In the genomic region with DNA sequence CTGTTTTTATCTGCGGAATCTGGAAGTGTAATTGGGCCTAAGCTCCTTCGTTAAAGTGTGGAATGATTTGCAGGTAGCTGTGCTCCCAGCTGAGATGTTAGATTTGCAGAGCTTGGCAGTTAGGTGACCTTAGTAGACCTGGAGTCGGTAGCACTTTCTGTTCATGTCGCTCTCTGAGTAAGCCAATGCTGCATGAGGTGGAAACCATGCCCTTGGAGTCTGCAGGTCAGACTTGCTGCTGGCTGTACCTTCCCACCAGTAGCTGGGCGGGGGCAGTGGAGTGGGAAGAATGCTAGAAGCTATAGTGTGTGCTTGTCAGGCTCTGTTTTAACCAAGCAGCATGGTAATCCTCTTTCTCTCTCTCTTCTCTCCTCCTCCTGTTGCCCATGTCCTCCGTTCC, we compare ENCODE assay signal across 35 mouse cellular contexts. TPM values are rescaled to one million over a fixed set of nuclear protein-coding genes. Genes with fewer than 3 reads are reported as not detected.
DNase-seq lines count a peak whose midpoint lies in the region; ATAC-seq and TF ChIP-seq lines count a peak whose summit lies in the region.
"Had no signal": no experiment of that assay in that cellular context is flagged by ENCODE, and none has a peak within 500 bp of the region (broad histone marks: within the 10 kb centered on the region; RNA-seq: fewer than 3 reads in every experiment).

No protein-coding gene starts in this region.

- no peak overlapping the region for H3K9ac ChIP-seq in kidney, embryonic 14.5 days (ENCODE audit: low read depth, low read length)
- H3K9ac ChIP-seq: embryonic facial prominence, embryonic 13.5 days; forebrain, embryonic 12.5 days; forebrain, embryonic 15.5 days; heart, embryonic 13.5 days; hindbrain, embryonic 14.5 days had no signal

- no peak overlapping the region for H3K4me2 ChIP-seq in kidney, embryonic 14.5 days (replicated peaks; ENCODE audit: low read depth, low read length)
- H3K4me2 ChIP-seq: embryonic facial prominence, embryonic 13.5 days; forebrain, embryonic 12.5 days; forebrain, embryonic 15.5 days; heart, embryonic 13.5 days; hindbrain, embryonic 14.5 days had no signal

- H3K27ac ChIP-seq in gastrocnemius, adult 2 months, result peak overlapping the region; percentile 58
- H3K27ac ChIP-seq in kidney, embryonic 14.5 days (ENCODE audit: low read depth, low read length), result no peak overlapping the region
- H3K27ac ChIP-seq: embryonic facial prominence, embryonic 10.5 days; embryonic facial prominence, embryonic 13.5 days; forebrain, embryonic 12.5 days; forebrain, embryonic 15.5 days; heart, adult 2 months; heart, embryonic 10.5 days; heart, embryonic 13.5 days; hindbrain, embryonic 14.5 days; hindbrain, postnatal 0 days had no signal

- no peaks in the 10 kb centered on the region for H3K9me3 ChIP-seq in kidney, embryonic 14.5 days (ENCODE audit: control insufficient read depth, low read length)
- H3K9me3 ChIP-seq: embryonic facial prominence, embryonic 10.5 days; embryonic facial prominence, embryonic 13.5 days; forebrain, embryonic 12.5 days; forebrain, embryonic 15.5 days; G1E; heart, embryonic 10.5 days; heart, embryonic 13.5 days had no signal

- H3K36me3 ChIP-seq in kidney, embryonic 14.5 days (ENCODE audit: control insufficient read depth, insufficient read depth, low read length), result peaks cover 89% of the 10 kb centered on the region

- 0 out of 2 replicates have a peak, but pooled peaks have one; percentile 1 for TF ChIP-seq CTCF in gastrocnemius, adult 2 months (IDR thresholded peaks at IDR 0.05)

- H3K4me3 ChIP-seq in gastrocnemius, adult 2 months, result no peak overlapping the region
- no peak overlapping the region for H3K4me3 ChIP-seq in kidney, embryonic 14.5 days (ENCODE audit: low read length)
- H3K4me3 ChIP-seq: embryonic facial prominence, embryonic 10.5 days; embryonic facial prominence, embryonic 13.5 days; erythroblast, embryonic 14.5 days; forebrain, embryonic 12.5 days; forebrain, embryonic 15.5 days; heart, adult 2 months; heart, embryonic 10.5 days; heart, embryonic 13.5 days had no signal

- no peaks in the 10 kb centered on the region for H3K4me1 ChIP-seq in kidney, embryonic 14.5 days (ENCODE audit: control insufficient read depth, insufficient read depth, low read length)
- H3K4me1 ChIP-seq: forebrain, embryonic 12.5 days; forebrain, embryonic 15.5 days; heart, embryonic 13.5 days had no signal

- H3K27me3 ChIP-seq in kidney, embryonic 14.5 days (ENCODE audit: control insufficient read depth, insufficient read depth, low read length), result no peaks in the 10 kb centered on the region
- H3K27me3 ChIP-seq: CH12.LX; embryonic facial prominence, embryonic 13.5 days; forebrain, embryonic 12.5 days; forebrain, embryonic 15.5 days; heart, embryonic 13.5 days; Patski had no signal

- intact Hi-C loops in gastrocnemius, adult 2 months (cut with DNase I), result loop anchor here (5.0 kb wide), 1 partner anchor 46 kb away; no protein-coding TSS in a partner anchor
- intact Hi-C loops in gastrocnemius, postnatal 36 days (cut with DNase I), result no loop called here

- WGBS in kidney, embryonic 14.5 days, result 86% methylated on average over 6 of the region's 6 CpGs

- ATAC-seq in kidney, embryonic 14.5 days (ENCODE audit: low FRiP score, low TSS enrichment), result no peak
- ATAC-seq: forebrain, embryonic 15.5 days; hindbrain, postnatal 0 days; Patski had no signal

- peak; percentile 62 for DNase-seq in gastrocnemius, adult 2 months
- no peak for DNase-seq in gastrocnemius, postnatal 36 days
- DNase-seq in kidney, adult 9 months, result peak; percentile 36
- DNase-seq in kidney, postnatal 25 days, result peak; percentile 35 to 68
- DNase-seq in kidney, postnatal 4 days, result no peak
- peak; percentile 53 for DNase-seq in brain, adult 2 months (ENCODE audit: low read depth, low spot score)
- no peak for DNase-seq in cerebellum, adult 11 months
- DNase-seq: adrenal gland, postnatal 10 days; adrenal gland, postnatal 36 days; B cell, adult 2 months; cerebellum, adult 11-12 months; cerebellum, adult 8-10 months; cerebellum, postnatal 10 days; cerebellum, postnatal 36 days; embryo, embryonic 11 days; gastrocnemius, postnatal 25 days; heart, adult 2 months; heart, postnatal 14 days; heart, postnatal 4 days had no signal

RNA-seq across cellular contexts. Expression of a gene that starts 40.7 kb away (rescaled TPM):
- 1 to 10 TPM; 1.0 TPM for total RNA-seq in gastrocnemius, adult 2 months (2021)
- total RNA-seq in gastrocnemius, postnatal 36 days (2021), result 1 to 10 TPM; 1.2 to 1.7 TPM
- 1.3 and 3.4 TPM in 2 replicates for polyA plus RNA-seq in kidney, embryonic 14.5 days (2014; fragmentation: Nextera tagmentation; extraction: Ambion mirVana)

RNA-seq across cellular contexts. Expression of a gene that starts 40.9 kb away (rescaled TPM):
- total RNA-seq in gastrocnemius, adult 2 months (2021), result 1 to 10 TPM; 4.3 to 4.5 TPM
- total RNA-seq in gastrocnemius, postnatal 36 days (2021), result 1 to 10 TPM; 5.8 to 5.9 TPM
- 22.6 and 27.2 TPM in 2 replicates for polyA plus RNA-seq in kidney, embryonic 14.5 days (2014; fragmentation: Nextera tagmentation; extraction: Ambion mirVana)

RNA-seq across cellular contexts. Expression of a gene that starts 56.3 kb away (rescaled TPM):
- not detected for total RNA-seq in gastrocnemius, adult 2 months (2021)
- total RNA-seq in gastrocnemius, postnatal 36 days (2021), result not detected
- not detected in 2 replicates for polyA plus RNA-seq in kidney, embryonic 14.5 days (2014; fragmentation: Nextera tagmentation; extraction: Ambion mirVana)
- total RNA-seq: adrenal gland, adult 18-20 months; adrenal gland, postnatal 36 days; gastrocnemius, postnatal 25 days; granulocyte monocyte progenitor cell, adult 5-6 weeks; heart, adult 2 months; heart, postnatal 14 days; heart, postnatal 4 days; hindbrain, postnatal 0 days had no signal
- polyA plus RNA-seq: embryonic facial prominence, embryonic 13.5 days; forebrain, embryonic 12.5 days; forebrain, embryonic 15.5 days; hindbrain, embryonic 11.5 days; hindbrain, postnatal 0 days; Patski had no signal

Comparison
In these comparisons a context has a peak if more than half of its experiments do, and no peak if none do; other contexts are left out.
1. DNase-seq: peak in gastrocnemius, adult 2 months (single experiment), kidney, adult 9 months (single experiment), kidney, postnatal 25 days (2 of 2) and brain, adult 2 months (single experiment); none in gastrocnemius, postnatal 36 days (0 of 2), kidney, postnatal 4 days (0 of 2) and cerebellum, adult 11 months (single experiment).